Comparison of ENCODE assay signal across 8 mouse cellular contexts in the genomic region with DNA sequence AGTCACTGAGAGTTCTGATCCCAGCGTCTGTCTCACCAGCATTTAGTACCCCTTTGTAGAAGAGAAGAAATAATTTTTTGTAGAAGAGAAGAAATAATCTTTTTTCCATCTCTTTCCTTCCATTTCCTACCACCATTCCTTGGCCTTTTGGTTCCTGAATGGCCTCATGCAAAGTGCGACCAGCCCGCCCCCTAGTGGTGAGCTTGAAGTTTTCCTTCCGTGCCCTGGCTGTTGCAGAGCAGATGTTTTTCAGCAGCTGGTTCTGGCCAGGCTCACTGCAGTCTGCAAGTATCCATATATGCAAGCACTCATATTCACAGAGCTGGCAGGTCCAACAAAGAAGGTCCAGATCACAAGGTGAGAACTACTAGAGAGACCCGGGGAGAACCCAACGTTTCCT. TPM values are rescaled to one million over a fixed set of nuclear protein-coding genes. Genes with fewer than 3 reads are reported as not detected.
DNase-seq lines count a peak whose midpoint lies in the region; ATAC-seq and TF ChIP-seq lines count a peak whose summit lies in the region.

No protein-coding gene starts in this region.

- peak; percentile 77 for TF ChIP-seq CTCF in heart, postnatal 0 days (IDR thresholded peaks at IDR 0.05; ENCODE audit: low read depth)
- peak; percentile 85 for TF ChIP-seq CTCF in stomach, postnatal 0 days (IDR thresholded peaks at IDR 0.05; ENCODE audit: low read depth)

- H3K4me1 ChIP-seq in intestine, embryonic 14.5 days (replicated peaks; ENCODE audit: control insufficient read depth, insufficient read depth, low read length), result no peaks in the 10 kb centered on the region
- no peaks in the 10 kb centered on the region for H3K4me1 ChIP-seq in intestine, embryonic 16.5 days (ENCODE audit: control insufficient read depth, insufficient read depth, low read length)
- no peaks in the 10 kb centered on the region for H3K4me1 ChIP-seq in heart, postnatal 0 days (ENCODE audit: control insufficient read depth, insufficient read depth)
- H3K4me1 ChIP-seq in stomach, postnatal 0 days (replicated peaks; ENCODE audit: control insufficient read depth, insufficient read depth), result no peaks in the 10 kb centered on the region

- TF ChIP-seq EP300 in heart, postnatal 0 days (IDR thresholded peaks at IDR 0.05; ENCODE audit: low read depth), result no peak
- no peak for TF ChIP-seq EP300 in stomach, postnatal 0 days (optimal IDR thresholded peaks at IDR 0.05)

- H3K9ac ChIP-seq in intestine, embryonic 14.5 days (ENCODE audit: low read length), result no peak overlapping the region
- no peak overlapping the region for H3K9ac ChIP-seq in intestine, embryonic 16.5 days (ENCODE audit: low read depth, low read length)
- no peak overlapping the region for H3K9ac ChIP-seq in heart, postnatal 0 days (replicated peaks; ENCODE audit: low read depth, low read length)
- no peak overlapping the region for H3K9ac ChIP-seq in stomach, postnatal 0 days (ENCODE audit: low read length)

- no peak overlapping the region for H3K27ac ChIP-seq in intestine, embryonic 14.5 days (ENCODE audit: low read depth)
- no peak overlapping the region for H3K27ac ChIP-seq in intestine, embryonic 16.5 days (ENCODE audit: low read length)
- H3K27ac ChIP-seq in heart, postnatal 0 days (ENCODE audit: low read depth), result no peak overlapping the region
- no peak overlapping the region for H3K27ac ChIP-seq in stomach, postnatal 0 days (replicated peaks)

- H3K36me3 ChIP-seq in intestine, embryonic 14.5 days (ENCODE audit: control insufficient read depth, insufficient read depth, low read length), result no peaks in the 10 kb centered on the region
- H3K36me3 ChIP-seq in intestine, embryonic 16.5 days (ENCODE audit: control insufficient read depth, insufficient read depth, low read length), result no peaks in the 10 kb centered on the region
- no peaks in the 10 kb centered on the region for H3K36me3 ChIP-seq in heart, postnatal 0 days (replicated peaks; ENCODE audit: control insufficient read depth, insufficient read depth, low read length)
- H3K36me3 ChIP-seq in stomach, postnatal 0 days (ENCODE audit: control insufficient read depth, insufficient read depth, low read length), result no peaks in the 10 kb centered on the region

- 0 out of 2 replicates have a peak, but pooled peaks have one; percentile 53 for ATAC-seq in intestine, embryonic 14.5 days (replicated peaks; ENCODE audit: low FRiP score, low TSS enrichment, low read depth)
- no peak for ATAC-seq in intestine, embryonic 16.5 days
- no peak for ATAC-seq in heart, postnatal 0 days (ENCODE audit: insufficient read depth, low read depth)
- ATAC-seq in stomach, postnatal 0 days (ENCODE audit: low FRiP score, low TSS enrichment), result no peak

- no peaks in the 10 kb centered on the region for H3K9me3 ChIP-seq in intestine, embryonic 14.5 days (ENCODE audit: control insufficient read depth, low read length)
- H3K9me3 ChIP-seq in intestine, embryonic 16.5 days (ENCODE audit: control insufficient read depth, low read length), result no peaks in the 10 kb centered on the region
- H3K9me3 ChIP-seq in heart, postnatal 0 days (replicated peaks; ENCODE audit: control insufficient read depth, low read length), result no peaks in the 10 kb centered on the region
- H3K9me3 ChIP-seq in stomach, postnatal 0 days (ENCODE audit: control insufficient read depth, low read length), result no peaks in the 10 kb centered on the region

- no peaks in the 10 kb centered on the region for H3K27me3 ChIP-seq in intestine, embryonic 14.5 days (replicated peaks; ENCODE audit: control insufficient read depth, insufficient read depth, low read length)
- no peaks in the 10 kb centered on the region for H3K27me3 ChIP-seq in intestine, embryonic 16.5 days (replicated peaks; ENCODE audit: control insufficient read depth, insufficient read depth, low read length)
- H3K27me3 ChIP-seq in heart, postnatal 0 days (ENCODE audit: control insufficient read depth, insufficient read depth, low read length), result no peaks in the 10 kb centered on the region
- no peaks in the 10 kb centered on the region for H3K27me3 ChIP-seq in stomach, postnatal 0 days (ENCODE audit: control insufficient read depth, insufficient read depth, low read length)

- WGBS in intestine, embryonic 14.5 days, result 28% methylated on average over 6 of the region's 6 CpGs
- 30% methylated on average over 6 of the region's 6 CpGs for WGBS in intestine, embryonic 16.5 days
- 26% methylated on average over 6 of the region's 6 CpGs for WGBS in heart, postnatal 0 days
- WGBS in stomach, postnatal 0 days, result 25% methylated on average over 6 of the region's 6 CpGs

- peak; percentile 82 for DNase-seq in intestine, embryonic 14.5 days (ENCODE audit: low spot score)
- peak; percentile 74 for DNase-seq in ES-CJ7 (ENCODE audit: low read depth, low spot score)
- peak; percentile 31 for DNase-seq in brain, adult 2 months (ENCODE audit: low read depth, low spot score)
- peak; percentile 11 for DNase-seq in heart, postnatal 0 days (ENCODE audit: low spot score)
- peak; percentile 31 to 37 for DNase-seq in lung, adult 18-20 months
- DNase-seq in stomach, postnatal 0 days (ENCODE audit: low spot score), result peak; percentile 67
- no peak for DNase-seq in layer of hippocampus, adult 9-10 months (ENCODE audit: low spot score)

- no peak overlapping the region for H3K4me2 ChIP-seq in intestine, embryonic 14.5 days (ENCODE audit: low read length)
- no peak overlapping the region for H3K4me2 ChIP-seq in intestine, embryonic 16.5 days (ENCODE audit: low read depth, low read length)
- H3K4me2 ChIP-seq in heart, postnatal 0 days (ENCODE audit: low read depth, low read length), result no peak overlapping the region
- no peak overlapping the region for H3K4me2 ChIP-seq in stomach, postnatal 0 days (replicated peaks; ENCODE audit: low read depth)

- H3K4me3 ChIP-seq in intestine, embryonic 14.5 days (ENCODE audit: low read depth, low read length), result no peak overlapping the region
- no peak overlapping the region for H3K4me3 ChIP-seq in intestine, embryonic 16.5 days (ENCODE audit: low read length)
- no peak overlapping the region for H3K4me3 ChIP-seq in heart, postnatal 0 days (ENCODE audit: low read depth, low read length)
- H3K4me3 ChIP-seq in stomach, postnatal 0 days (ENCODE audit: low read depth, low read length), result no peak overlapping the region

RNA-seq across cellular contexts. Expression of gene Etl4, which starts 9.6 kb away (rescaled TPM):
- 47.8 and 49.3 TPM in 2 replicates for polyA plus RNA-seq in intestine, embryonic 14.5 days (2014; fragmentation: Nextera tagmentation; extraction: Ambion mirVana)
- polyA plus RNA-seq in intestine, embryonic 16.5 days (2015; fragmentation: Nextera tagmentation; extraction: Ambion mirVana), result 27.7 and 32.2 TPM in 2 replicates
- 17.3 and 20.6 TPM in 2 replicates for total RNA-seq in heart, postnatal 0 days (2014; rRNA removed; ENCODE audit: low replicate concordance)
- polyA plus RNA-seq in heart, postnatal 0 days (2015; fragmentation: Nextera tagmentation; extraction: Ambion mirVana), result 7.6 TPM in 2 replicates
- polyA plus RNA-seq in stomach, postnatal 0 days (2015; fragmentation: Nextera tagmentation; extraction: Ambion mirVana), result 12.4 and 13.8 TPM in 2 replicates
